Mouse (Mus musculus) liver, embryonic 15.5 days (tissue): ENCODE results near the gene Scgb1b19. TPM values are rescaled to one million over a fixed set of nuclear protein-coding genes. Genes with fewer than 3 reads are reported as not detected.
"Not testable (repeated sequence)": the region's sequence is repeated elsewhere in the genome, so short reads cannot be mapped to it uniquely, and the experiment has no call there.

Source experiments
- ATAC-seq: fragments of 200-750 bp; cut with Nextera tagmentation; 2 replicates; pipeline ENCODE4 v1.8.0; 2017; ENCODE audit warnings: moderate number of reproducible peaks, mild to moderate bottlenecking, moderate library complexity; ENCODE audit not compliant: insufficient read depth
- H3K27ac ChIP-seq: fragments of 300-500 bp; sonication (generic); replicated peaks from 2 replicates; pipeline ENCODE4 v1.5.1; 2015; ENCODE audit warnings: mild to moderate bottlenecking, inconsistent platforms
- H3K27me3 ChIP-seq: fragments of 300-500 bp; sonication (generic); 2 replicates; pipeline ENCODE4 v1.6.1; 2015; ENCODE audit warnings: mild to moderate bottlenecking, inconsistent platforms
- H3K36me3 ChIP-seq: fragments of 300-500 bp; sonication (generic); replicated peaks from 2 replicates; pipeline ENCODE4 v1.6.1; 2015; ENCODE audit warnings: moderate library complexity, mild to moderate bottlenecking, inconsistent platforms
- H3K4me1 ChIP-seq: fragments of 300-500 bp; sonication (generic); replicated peaks from 2 replicates; pipeline ENCODE4 v1.6.1; 2015; ENCODE audit warnings: inconsistent platforms
- H3K4me2 ChIP-seq: fragments of 300-500 bp; sonication (generic); 2 replicates; pipeline ENCODE4 v1.6.1; 2015; ENCODE audit warnings: moderate library complexity, mild to moderate bottlenecking, inconsistent platforms
- H3K4me3 ChIP-seq: fragments of 300-500 bp; sonication (generic); replicated peaks from 2 replicates; pipeline ENCODE4 v1.5.1; 2015; ENCODE audit warnings: mild to moderate bottlenecking, inconsistent platforms
- H3K9ac ChIP-seq: fragments of 300-500 bp; sonication (generic); 2 replicates; pipeline ENCODE4 v1.6.1; 2015; ENCODE audit warnings: moderate library complexity, mild to moderate bottlenecking, inconsistent platforms
- H3K9me3 ChIP-seq: fragments of 300-500 bp; sonication (generic); replicated peaks from 2 replicates; pipeline ENCODE4 v1.6.1; 2016; ENCODE audit warnings: inconsistent platforms
- WGBS: fragments of 180-500 bp; shearing (Covaris S2); methylation state at CpG from one replicate; pipeline ENCODE4 v1.1.7; 2015; ENCODE audit warnings: mixed read lengths; ENCODE audit not compliant: insufficient replicate concordance; 5-methylcytosine and 5-hydroxymethylcytosine counted together
- polyA plus RNA-seq: library from polyadenylated mRNA; unstranded; fragments of >200 nt; fragmentation: Nextera tagmentation; extraction: Ambion mirVana; gene quantifications from 2 replicates; pipeline ENCODE4 v1.2.1, GENCODE M21; 2015

Gene Scgb1b19
- polyA plus RNA-seq, result not detected in 2 replicates

DNA sequence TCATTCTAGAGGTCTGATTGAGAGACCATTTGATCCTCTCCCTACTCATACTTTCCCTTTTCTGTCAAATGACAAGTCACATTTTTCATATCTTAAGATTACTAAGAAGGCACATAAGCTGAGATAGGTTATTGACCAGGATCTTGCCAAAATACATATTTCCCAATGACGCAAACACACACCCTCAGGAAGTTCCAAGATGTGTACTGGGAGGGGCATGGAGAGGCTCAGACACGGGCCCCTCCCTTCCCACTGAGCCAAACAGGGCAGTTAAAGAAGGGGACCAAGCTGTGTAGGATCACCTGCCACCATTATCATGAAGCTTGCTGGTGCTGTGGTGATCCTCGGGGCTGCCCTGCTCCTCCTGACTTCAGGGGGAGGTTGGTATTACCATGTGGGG lies at the start of gene Scgb1b19:
TSS of gene Scgb1b19 (plus strand) at position 301 of the 400 bp plus-strand sequence.
- WGBS, result 54% methylated on average over 2 of the region's 3 CpGs
- not testable (repeated sequence) for H3K4me2 ChIP-seq

DNA sequence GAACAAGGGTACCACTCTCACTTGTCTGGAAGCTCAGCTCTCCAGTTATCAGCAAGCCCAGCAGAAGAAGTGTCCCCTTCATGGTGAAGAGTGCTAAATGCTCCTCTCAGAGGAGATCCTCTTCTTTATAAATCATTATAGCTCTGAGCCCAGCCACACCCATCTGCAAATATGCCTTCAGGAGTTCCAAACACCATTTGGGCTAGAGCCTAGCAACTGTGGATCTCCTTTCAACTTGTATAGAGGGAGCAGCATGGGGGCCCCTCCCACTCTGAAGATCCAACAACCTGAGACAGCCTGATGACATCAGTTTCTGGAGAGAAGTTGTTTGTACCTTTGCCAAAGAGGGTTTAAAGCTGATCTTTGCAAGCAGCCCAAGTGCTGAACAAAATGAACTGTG lies 6.9 kb upstream of the Scgb1b19 start, which contains the start of gene Scgb2b19:
TSS of gene Scgb2b19 (minus strand) at position 101 of the 400 bp plus-strand sequence.
- H3K9ac ChIP-seq, H3K27me3 ChIP-seq, H3K4me2 ChIP-seq, H3K9me3 ChIP-seq, H3K27ac ChIP-seq, H3K4me3 ChIP-seq, H3K36me3 ChIP-seq, ATAC-seq, H3K4me1 ChIP-seq: not testable (repeated sequence)

More for the DNA sequence above, at the start of gene Scgb1b19:
- H3K4me1 ChIP-seq, H3K4me3 ChIP-seq, ATAC-seq, H3K36me3 ChIP-seq, H3K27me3 ChIP-seq, H3K9me3 ChIP-seq, H3K27ac ChIP-seq, H3K9ac ChIP-seq: not testable (repeated sequence)

Other genes starting within 250 kb of the Scgb1b19 start
- gene Scgb2b17, start 230.7 kb upstream of the Scgb1b19 start, polyA plus RNA-seq, result not detected in 2 replicates
- gene Scgb1b17, start 223.8 kb upstream of the Scgb1b19 start, polyA plus RNA-seq, result not detected in 2 replicates
- gene Scgb2b18, start 113.4 kb upstream of the Scgb1b19 start, polyA plus RNA-seq, result not detected in 2 replicates
- gene Scgb1b18, start 101.7 kb upstream of the Scgb1b19 start, polyA plus RNA-seq, result not detected in 2 replicates
- gene Scgb2b19, start 7.0 kb upstream of the Scgb1b19 start, polyA plus RNA-seq, result not detected in 2 replicates
- not detected in 2 replicates for gene Scgb2b20, start 79.0 kb downstream of the Scgb1b19 start, polyA plus RNA-seq
- not detected in 2 replicates for gene Scgb1b20, start 85.9 kb downstream of the Scgb1b19 start, polyA plus RNA-seq
- gene Scgb2b21, start 233.2 kb downstream of the Scgb1b19 start, polyA plus RNA-seq, result not detected in 2 replicates